Mouse (Mus musculus) limb, embryonic 11.5 days (tissue): Measurements from ENCODE around the gene Dpysl4. TPM values are rescaled to one million over a fixed set of nuclear protein-coding genes. Genes with fewer than 3 reads are reported as not detected.
A peak's percentile ranks its signal among the peaks of the same experiment; 100 is the strongest.

Experiments
- ATAC-seq: fragments of 200-750 bp; cut with Nextera tagmentation; 2 replicates; pipeline ENCODE4 v1.8.0; 2017; ENCODE audit warnings: low read depth; ENCODE audit not compliant: insufficient number of reproducible peaks, low FRiP score, low TSS enrichment
- DNase-seq: peaks from one replicate; pipeline ENCODE4 v3.0.0-alpha.2; 2015; ENCODE audit warnings: low spot score
- H3K27ac ChIP-seq: fragments of 300-500 bp; sonication (generic); replicated peaks from 2 replicates; pipeline ENCODE4 v1.5.1; 2014; ENCODE audit warnings: low read depth, mild to moderate bottlenecking, low read length
- H3K27me3 ChIP-seq: fragments of 300-500 bp; sonication (generic); 2 replicates; pipeline ENCODE4 v1.6.1; 2014; ENCODE audit warnings: mild to moderate bottlenecking, low read length, mixed read lengths; ENCODE audit not compliant: control insufficient read depth, insufficient read depth
- H3K36me3 ChIP-seq: fragments of 300-500 bp; sonication (generic); 2 replicates; pipeline ENCODE4 v1.6.1; 2014; ENCODE audit warnings: mild to moderate bottlenecking, low read length, moderate library complexity, mixed read lengths; ENCODE audit not compliant: control insufficient read depth, insufficient read depth
- H3K4me1 ChIP-seq: fragments of 300-500 bp; sonication (generic); 2 replicates; pipeline ENCODE4 v1.6.1; 2014; ENCODE audit warnings: low read length, mixed read lengths; ENCODE audit not compliant: control insufficient read depth, insufficient read depth
- H3K4me2 ChIP-seq: fragments of 300-500 bp; sonication (generic); 2 replicates; pipeline ENCODE4 v1.6.1; 2014; ENCODE audit warnings: low read depth, mild to moderate bottlenecking, moderate library complexity; ENCODE audit not compliant: severe bottlenecking
- H3K4me3 ChIP-seq: fragments of 300-500 bp; sonication (generic); 2 replicates; pipeline ENCODE4 v1.5.1; 2014; ENCODE audit warnings: low read depth, low read length
- H3K9ac ChIP-seq: fragments of 300-500 bp; sonication (generic); 2 replicates; pipeline ENCODE4 v1.6.1; 2014; ENCODE audit warnings: mild to moderate bottlenecking, low read length
- H3K9me3 ChIP-seq: fragments of 300-500 bp; sonication (generic); 2 replicates; pipeline ENCODE4 v1.6.1; 2016; ENCODE audit warnings: low read length; ENCODE audit not compliant: control insufficient read depth
- WGBS: fragments of 180-500 bp; shearing (Covaris S2); extraction: QIAGEN DNeasy Blood & Tissue Kit; methylation state at CpG from one replicate; pipeline ENCODE4 v1.1.7; 2014; 5-methylcytosine and 5-hydroxymethylcytosine counted together
- polyA plus RNA-seq: library from polyadenylated mRNA; unstranded; fragments of >200 nt; fragmentation: Nextera tagmentation; extraction: Ambion mirVana; gene quantifications from 2 replicates; pipeline ENCODE4 v1.2.1, GENCODE M21; 2014

Gene Dpysl4
- polyA plus RNA-seq, 1 experiment from 2014 or later: 32.8 TPM

DNA sequence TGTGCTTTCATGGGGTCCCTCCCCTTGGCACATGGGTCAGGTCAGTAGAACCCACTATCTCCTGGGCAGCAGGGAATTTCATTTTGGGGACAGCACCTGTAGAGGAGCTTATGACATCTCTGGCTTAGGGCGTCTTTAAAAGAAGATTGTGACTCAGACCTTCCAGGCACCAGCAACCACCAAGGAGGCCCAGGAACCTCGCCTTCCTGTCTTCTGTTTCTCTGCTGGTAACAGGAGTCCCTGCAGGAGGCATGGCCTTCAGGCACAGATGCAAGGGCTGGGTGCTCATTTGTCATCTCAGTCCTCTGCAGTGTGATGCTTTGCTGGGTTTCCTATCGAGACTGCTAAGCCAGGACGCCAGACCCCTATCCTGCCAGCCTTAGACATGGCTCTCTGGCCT is 43.2 kb downstream of the Dpysl4 start:
- Histone ChIP-seq H3K4me3 (no peak overlapping the region), H3K36me3 (no peaks in the 10 kb centered on the region), H3K9me3 (no peaks in the 10 kb centered on the region), H3K9ac (no peak overlapping the region), H3K4me1 (peaks cover 14% of the 10 kb centered on the region), H3K4me2 (no peak overlapping the region), H3K27ac (no peak overlapping the region), H3K27me3 (no peaks in the 10 kb centered on the region)
- no peak for ATAC-seq
- no peak for DNase-seq
- 76% methylated on average over 4 of the region's 4 CpGs for WGBS

DNA sequence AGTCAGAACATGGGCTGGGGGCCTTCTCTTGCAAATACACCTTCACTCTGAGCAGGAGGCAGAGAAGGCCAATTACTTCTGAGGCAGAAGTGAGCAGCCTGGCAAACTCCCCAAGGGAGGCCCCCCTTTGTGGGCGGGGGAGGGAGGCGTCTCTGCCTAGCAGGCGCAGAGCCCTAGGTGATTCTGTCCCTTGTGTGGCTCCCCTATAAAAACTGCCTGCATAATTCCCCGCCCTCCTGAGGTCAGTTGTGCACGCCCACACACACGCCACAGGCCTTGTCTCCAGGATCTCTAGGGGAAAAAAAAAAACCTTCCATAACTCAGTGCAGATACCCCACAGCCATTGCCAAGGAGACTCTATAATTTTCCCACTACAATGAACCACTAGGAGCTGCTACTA is 44.6 kb downstream of the Dpysl4 start:
- Histone ChIP-seq H3K27ac (no peak overlapping the region), H3K4me2 (no peak overlapping the region), H3K9me3 (no peaks in the 10 kb centered on the region), H3K4me1 (peaks cover 14% of the 10 kb centered on the region), H3K9ac (no peak overlapping the region), H3K4me3 (no peak overlapping the region), H3K27me3 (no peaks in the 10 kb centered on the region), H3K36me3 (no peaks in the 10 kb centered on the region)
- peak; percentile 51; the same call in 1 of the 2 replicates for ATAC-seq
- DNase-seq: peak; percentile 59
- WGBS: 20% methylated on average over 6 of the region's 6 CpGs

DNA sequence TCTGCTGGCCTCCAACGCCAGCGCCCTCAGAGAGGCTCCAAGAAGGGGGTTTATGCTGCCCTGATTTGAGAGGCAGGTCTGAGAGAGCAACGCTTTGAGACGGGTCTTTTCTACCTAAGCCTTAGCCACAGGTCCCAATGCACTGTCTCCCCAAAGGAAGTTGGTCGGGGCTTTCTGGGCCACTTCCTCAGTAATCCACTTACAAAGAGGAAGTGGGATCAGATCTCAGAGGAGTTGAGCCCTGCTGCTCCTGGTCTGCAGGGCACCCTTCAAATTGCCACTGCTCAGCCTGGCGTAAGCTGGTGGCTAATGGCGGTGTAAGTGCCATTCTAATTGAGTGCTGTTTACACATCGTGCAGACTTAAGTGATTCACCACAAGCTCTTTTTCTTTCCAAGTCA is 45.7 kb downstream of the Dpysl4 start:
- Histone ChIP-seq H3K9me3 (no peaks in the 10 kb centered on the region), H3K36me3 (no peaks in the 10 kb centered on the region), H3K9ac (no peak overlapping the region), H3K27me3 (no peaks in the 10 kb centered on the region), H3K27ac (no peak overlapping the region), H3K4me1 (peaks cover 14% of the 10 kb centered on the region), H3K4me3 (no peak overlapping the region), H3K4me2 (no peak overlapping the region)
- 61% methylated on average over 8 of the region's 8 CpGs for WGBS
- ATAC-seq: no peak
- no peak for DNase-seq

DNA sequence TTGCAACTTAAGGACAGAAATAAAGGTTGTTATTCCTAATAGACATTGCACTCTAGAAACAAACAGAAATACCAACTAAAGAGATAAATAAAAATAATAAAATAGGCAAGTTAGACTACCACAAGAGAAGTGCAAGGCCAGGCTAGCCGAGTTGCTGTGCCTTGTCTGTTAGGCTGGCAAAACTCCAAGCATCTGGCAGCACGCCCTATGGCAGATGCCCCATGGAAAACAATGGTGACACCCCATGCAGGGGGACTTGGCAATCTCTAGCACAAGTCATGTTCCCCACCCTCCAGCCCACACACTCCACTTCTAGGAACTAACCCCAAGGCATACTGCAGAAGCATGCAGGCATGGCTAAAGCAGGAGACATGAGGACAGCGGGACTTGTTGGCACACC is 47.6 kb downstream of the Dpysl4 start:
- H3K4me1 ChIP-seq: peaks cover 14% of the 10 kb centered on the region
- no peak overlapping the region for H3K4me3 ChIP-seq
- H3K36me3 ChIP-seq: no peaks in the 10 kb centered on the region
- DNase-seq: no peak
- H3K27me3 ChIP-seq: no peaks in the 10 kb centered on the region
- WGBS: 82% methylated on average over 3 of the region's 3 CpGs
- no peak overlapping the region for H3K9ac ChIP-seq
- no peaks in the 10 kb centered on the region for H3K9me3 ChIP-seq
- no peak overlapping the region for H3K4me2 ChIP-seq
- no peak for ATAC-seq
- no peak overlapping the region for H3K27ac ChIP-seq

DNA sequence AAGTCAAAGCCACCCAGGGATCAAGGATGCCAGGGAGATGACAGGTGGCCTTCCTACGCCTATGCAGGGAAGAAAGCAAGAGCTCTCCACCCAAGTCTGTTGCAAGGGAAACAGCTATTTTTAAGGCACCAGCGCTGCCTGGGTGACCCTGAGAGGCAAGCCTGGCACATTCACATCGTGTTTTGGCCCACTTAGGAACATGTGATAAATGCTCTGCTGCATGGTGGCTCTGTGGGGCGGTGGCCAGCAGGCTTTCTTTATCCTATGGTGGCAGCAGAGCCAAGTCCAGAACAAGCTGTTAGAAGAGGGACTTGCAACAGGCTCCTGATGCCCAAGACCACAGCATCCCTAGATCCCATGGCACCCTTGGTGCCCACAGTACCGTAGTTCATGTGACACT is 49.4 kb downstream of the Dpysl4 start:
- no peaks in the 10 kb centered on the region for H3K27me3 ChIP-seq
- no peak overlapping the region for H3K9ac ChIP-seq
- 86% methylated on average over 5 of the region's 5 CpGs for WGBS
- peaks cover 21% of the 10 kb centered on the region for H3K4me1 ChIP-seq
- no peak for DNase-seq
- H3K4me3 ChIP-seq: no peak overlapping the region
- ATAC-seq: no peak
- no peak overlapping the region for H3K27ac ChIP-seq
- no peak overlapping the region for H3K4me2 ChIP-seq
- H3K9me3 ChIP-seq: no peaks in the 10 kb centered on the region
- H3K36me3 ChIP-seq: no peaks in the 10 kb centered on the region

DNA sequence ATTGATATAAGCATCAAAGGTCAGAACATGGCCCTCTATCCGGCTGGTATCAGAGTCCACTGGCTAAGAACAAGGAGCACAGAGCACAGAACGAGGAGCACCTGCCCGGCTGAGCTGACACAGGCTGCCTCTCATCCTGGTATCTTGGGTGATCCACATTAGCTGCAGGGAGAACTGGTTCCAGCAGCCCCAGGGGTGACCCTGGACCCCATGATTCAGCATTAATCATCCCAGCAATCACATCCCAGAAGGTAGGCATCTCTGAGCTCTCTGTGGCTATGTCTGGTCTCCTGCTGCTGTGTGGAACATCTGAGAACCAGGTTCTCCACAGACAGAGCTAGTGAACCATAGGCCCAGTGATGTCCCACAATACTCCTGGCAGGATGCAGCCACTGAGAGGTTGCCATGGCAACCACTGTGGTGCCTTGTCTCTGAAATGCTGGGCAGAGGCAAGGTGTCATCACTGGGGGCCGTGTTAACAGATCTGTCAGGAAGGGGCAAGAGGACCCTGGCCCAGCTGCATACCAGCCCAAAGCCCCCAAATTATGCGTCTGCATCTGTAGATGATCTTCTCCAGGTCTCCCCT is 51.2 kb downstream of the Dpysl4 start:
- H3K4me3 ChIP-seq: no peak overlapping the region
- no peaks in the 10 kb centered on the region for H3K36me3 ChIP-seq
- WGBS: 64% methylated on average over 5 of the region's 5 CpGs
- peaks cover 16% of the 10 kb centered on the region for H3K4me1 ChIP-seq
- no peak overlapping the region for H3K27ac ChIP-seq
- H3K4me2 ChIP-seq: no peak overlapping the region
- H3K27me3 ChIP-seq: no peaks in the 10 kb centered on the region
- DNase-seq (no peak), ATAC-seq (no peak)
- H3K9me3 ChIP-seq: no peaks in the 10 kb centered on the region
- H3K9ac ChIP-seq: no peak overlapping the region

DNA sequence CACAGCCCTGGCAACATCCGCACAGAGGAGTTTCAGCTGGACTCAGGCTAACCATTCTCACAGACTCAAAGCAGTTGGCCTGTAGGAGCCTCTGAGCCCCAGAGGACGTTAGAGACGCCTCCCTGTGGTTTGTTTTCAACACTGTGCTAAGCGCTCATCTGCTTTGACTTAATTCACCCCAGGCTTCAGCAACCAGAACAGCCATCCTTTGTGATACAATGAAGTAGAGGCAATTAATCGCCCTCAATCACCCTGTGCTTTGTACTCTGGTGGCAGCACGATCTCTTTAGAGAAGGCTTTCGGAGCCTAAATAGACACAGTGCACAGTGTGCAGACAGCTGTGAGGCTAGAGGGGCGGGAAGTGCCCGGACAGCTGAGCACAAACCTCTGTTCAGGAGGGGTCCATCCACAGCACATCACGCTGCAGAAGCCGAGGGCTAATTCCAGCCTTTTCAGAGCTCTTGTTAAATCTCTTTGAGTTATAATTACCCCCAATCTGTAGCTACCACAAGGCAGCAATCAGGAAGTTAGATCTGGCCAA is 54.2 kb downstream of the Dpysl4 start:
- 5% methylated on average over 11 of the region's 11 CpGs for WGBS
- Histone ChIP-seq H3K27me3 (no peaks in the 10 kb centered on the region), H3K36me3 (no peaks in the 10 kb centered on the region), H3K4me2 (no peak overlapping the region), H3K4me3 (no peak overlapping the region), H3K4me1 (peaks cover 16% of the 10 kb centered on the region), H3K9ac (no peak overlapping the region), H3K9me3 (no peaks in the 10 kb centered on the region), H3K27ac (no peak overlapping the region)
- ATAC-seq (no peak), DNase-seq (peak; percentile 47)

DNA sequence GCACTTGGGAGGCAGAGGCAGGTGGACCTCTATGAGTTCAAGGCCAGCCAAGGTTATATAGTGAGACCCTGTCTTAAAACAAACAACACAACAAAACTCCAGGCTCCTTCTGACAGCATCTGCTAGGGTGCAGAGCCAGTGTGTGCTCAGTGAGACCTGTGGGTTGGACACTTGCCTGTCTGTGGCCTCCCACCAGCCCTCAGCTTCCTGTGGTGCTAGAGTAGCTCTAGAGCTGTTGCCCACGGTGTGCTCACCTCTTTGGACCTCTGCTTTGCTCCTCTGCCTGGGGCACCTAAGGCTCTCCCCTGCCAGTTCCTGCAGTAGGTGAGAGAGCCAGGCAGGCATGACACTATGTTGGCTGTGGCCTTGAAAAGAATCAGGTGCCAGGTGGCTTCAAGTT is 58.0 kb downstream of the Dpysl4 start:
- Histone ChIP-seq H3K4me2 (no peak overlapping the region), H3K36me3 (no peaks in the 10 kb centered on the region), H3K27me3 (no peaks in the 10 kb centered on the region), H3K4me3 (no peak overlapping the region), H3K4me1 (peaks cover 14% of the 10 kb centered on the region; the same call in 1 of the 2 replicates), H3K9ac (no peak overlapping the region), H3K9me3 (no peaks in the 10 kb centered on the region), H3K27ac (no peak overlapping the region)
- no peak for DNase-seq
- no peak for ATAC-seq
- WGBS: 67% methylated on average over 1 of the region's 1 CpGs

DNA sequence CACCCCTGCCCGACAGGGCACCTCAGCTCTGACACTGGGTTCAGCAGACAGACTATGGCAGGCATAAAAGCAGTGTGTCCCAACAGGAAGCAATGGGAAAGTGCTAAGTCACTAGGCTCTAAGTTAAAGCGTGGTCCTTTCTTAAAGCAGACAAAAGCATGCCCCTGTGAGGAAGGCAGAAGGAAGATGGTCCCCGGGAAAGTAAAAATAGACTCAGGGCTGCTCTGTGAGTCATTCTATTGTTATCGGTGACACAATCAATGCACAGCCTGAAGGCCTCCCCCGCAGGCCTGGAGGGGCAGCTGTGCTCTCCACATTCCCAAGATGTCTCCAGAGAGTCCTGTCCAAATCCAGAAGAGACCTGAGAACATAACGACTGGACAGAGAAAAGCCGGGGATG is 60.1 kb downstream of the Dpysl4 start:
- no peak overlapping the region for H3K27ac ChIP-seq
- ATAC-seq (no peak), DNase-seq (no peak)
- WGBS: 79% methylated on average over 7 of the region's 7 CpGs
- H3K4me3 ChIP-seq: no peak overlapping the region
- H3K4me2 ChIP-seq: no peak overlapping the region
- no peaks in the 10 kb centered on the region for H3K36me3 ChIP-seq
- peaks cover 2% of the 10 kb centered on the region for H3K4me1 ChIP-seq
- H3K9ac ChIP-seq: no peak overlapping the region
- H3K9me3 ChIP-seq: no peaks in the 10 kb centered on the region
- no peaks in the 10 kb centered on the region for H3K27me3 ChIP-seq
